Mouse (Mus musculus): Measurements from ENCODE around the gene Pik3r6.

- TF ChIP-seq CTCF (IDR thresholded peaks at IDR 0.05; ENCODE audit: low read depth) (no peak), EP300 (IDR thresholded peaks at IDR 0.05; ENCODE audit: low read depth) (no peak)
Measured at GRCm38 (mm10) chr11:68532773-68533172, 30.0 kb downstream of the Pik3r6 start.
